ENCODE assay signal across 8 mouse cellular contexts in genomic region chr8:11712244-11712643, GRCm38 (mm10). TPM values are rescaled to one million over a fixed set of nuclear protein-coding genes. Genes with fewer than 3 reads are reported as not detected.
DNase-seq lines count a peak whose midpoint lies in the region; ATAC-seq and TF ChIP-seq lines count a peak whose summit lies in the region.

No protein-coding gene starts in this region.

- no peak overlapping the region for H3K4me2 ChIP-seq in liver, embryonic 11.5 days

- no peak overlapping the region for H3K9ac ChIP-seq in liver, adult 2 months (ENCODE audit: low read depth, low read length)
- no peak overlapping the region for H3K9ac ChIP-seq in liver, embryonic 11.5 days (ENCODE audit: low read depth, low read length)

- no peak for ATAC-seq in liver, embryonic 11.5 days (replicated peaks; ENCODE audit: low FRiP score)
- no peak for ATAC-seq in cerebellum, adult (ENCODE audit: insufficient number of reproducible peaks, low FRiP score, low TSS enrichment)

- H3K9me3 ChIP-seq in liver, embryonic 11.5 days (ENCODE audit: control insufficient read depth, low read length): no peaks in the 10 kb centered on the region

- H3K27me3 ChIP-seq in liver, adult 2 months (ENCODE audit: control insufficient read depth, insufficient read depth, low read length): no peaks in the 10 kb centered on the region
- H3K27me3 ChIP-seq in liver, embryonic 11.5 days (replicated peaks; ENCODE audit: control insufficient read depth, insufficient read depth, low read length): no peaks in the 10 kb centered on the region

- WGBS in liver, adult 2 months: 92% methylated on average over 6 of the region's 6 CpGs
- WGBS in liver, embryonic 11.5 days: 72% methylated on average over 6 of the region's 6 CpGs

- no peaks in the 10 kb centered on the region for H3K36me3 ChIP-seq in liver, adult 2 months (ENCODE audit: control insufficient read depth, insufficient read depth, low read length)
- no peaks in the 10 kb centered on the region for H3K36me3 ChIP-seq in liver, embryonic 11.5 days (ENCODE audit: control insufficient read depth, insufficient read depth, low read length)

- H3K27ac ChIP-seq in liver, adult 2 months (replicated peaks; ENCODE audit: insufficient read depth, low read depth, low read length): no peak overlapping the region
- no peak overlapping the region for H3K27ac ChIP-seq in liver, embryonic 11.5 days (ENCODE audit: low read depth, low read length)

- peak; percentile 30; the same call in 1 of the 2 replicates for TF ChIP-seq CTCF in liver, adult 2 months (IDR thresholded peaks at IDR 0.05; ENCODE audit: low read depth, low read length)

- peak; percentile 40 to 63 for DNase-seq in cerebellum, postnatal 10 days
- DNase-seq in cerebellum, postnatal 36 days: no peak
- no peak for DNase-seq in liver, adult 2 months (ENCODE audit: extremely low read depth, low read depth, low spot score)
- DNase-seq in liver, embryonic 11.5 days (ENCODE audit: low spot score): no peak
- DNase-seq in ZHBTc4 (ENCODE audit: low read depth, low spot score): peak; percentile 86
- peak; percentile 52 for DNase-seq in retina, postnatal 1 day
- DNase-seq in yolk sac, embryonic 10.5 days (ENCODE audit: low spot score): no peak

- H3K79me2 ChIP-seq in liver, adult 2 months (ENCODE audit: control insufficient read depth, insufficient read depth, low read length): no peaks in the 10 kb centered on the region

- H3K4me3 ChIP-seq in liver, adult 2 months (ENCODE audit: insufficient read depth, low read depth, low read length): no peak overlapping the region
- H3K4me3 ChIP-seq in liver, embryonic 11.5 days (ENCODE audit: low read depth, low read length): no peak overlapping the region

- no peak for TF ChIP-seq POLR2A in liver, adult 2 months (IDR thresholded peaks at IDR 0.05; ENCODE audit: extremely low read depth, insufficient read depth, low read length)

- H3K4me1 ChIP-seq in liver, adult 2 months (ENCODE audit: control insufficient read depth, insufficient read depth, low read length): peaks cover 9% of the 10 kb centered on the region
- no peaks in the 10 kb centered on the region for H3K4me1 ChIP-seq in liver, embryonic 11.5 days (replicated peaks; ENCODE audit: control insufficient read depth, insufficient read depth, low read length)

RNA-seq across cellular contexts. Expression of gene 1700016D06Rik, which starts 11.4 kb away (rescaled TPM):
- not detected in 2 replicates for total RNA-seq in liver, adult 2 months (2014; rRNA removed)
- polyA plus RNA-seq in liver, adult 2 months (2012; rRNA removed): not detected in 2 replicates
- polyA plus RNA-seq in liver, embryonic 11.5 days (2014; fragmentation: Nextera tagmentation; extraction: Ambion mirVana): not detected in 2 replicates

RNA-seq across cellular contexts. Expression of gene Arhgef7, which starts 15.3 kb away (rescaled TPM):
- total RNA-seq in liver, adult 2 months (2014; rRNA removed): 15.8 and 19.3 TPM in 2 replicates
- polyA plus RNA-seq in liver, adult 2 months (2012; rRNA removed): 11.0 and 12.4 TPM in 2 replicates
- polyA plus RNA-seq in liver, embryonic 11.5 days (2014; fragmentation: Nextera tagmentation; extraction: Ambion mirVana): 30.1 and 31.1 TPM in 2 replicates

Comparison
In these comparisons a context has a peak if more than half of its experiments do, and no peak if none do; other contexts are left out.
1. DNase-seq: peak in cerebellum, postnatal 10 days (2 of 2), ZHBTc4 (single experiment) and retina, postnatal 1 day (single experiment); none in cerebellum, postnatal 36 days (0 of 2), liver, adult 2 months (single experiment), liver, embryonic 11.5 days (single experiment) and yolk sac, embryonic 10.5 days (single experiment).